Mouse (Mus musculus) adrenal gland, postnatal 25 days (tissue): ENCODE measurements around the gene Gm21985. TPM values are rescaled to one million over a fixed set of nuclear protein-coding genes. Genes with fewer than 3 reads are reported as not detected.
"Not testable (repeated sequence)": the region's sequence is repeated elsewhere in the genome, so short reads cannot be mapped to it uniquely, and the experiment has no call there.

Experiments
- DNase-seq: peaks from one replicate; pipeline ENCODE4 v3.0.0; 2021; ENCODE audit warnings: mixed read lengths
- total RNA-seq: library from RNA; stranded (reverse); gene quantifications from 2 replicates; pipeline ENCODE4 v1.2.3, GENCODE M21; 2021

Gm21985 gene
- total RNA-seq, 1 experiment from 2014 or later, result not detected

DNA sequence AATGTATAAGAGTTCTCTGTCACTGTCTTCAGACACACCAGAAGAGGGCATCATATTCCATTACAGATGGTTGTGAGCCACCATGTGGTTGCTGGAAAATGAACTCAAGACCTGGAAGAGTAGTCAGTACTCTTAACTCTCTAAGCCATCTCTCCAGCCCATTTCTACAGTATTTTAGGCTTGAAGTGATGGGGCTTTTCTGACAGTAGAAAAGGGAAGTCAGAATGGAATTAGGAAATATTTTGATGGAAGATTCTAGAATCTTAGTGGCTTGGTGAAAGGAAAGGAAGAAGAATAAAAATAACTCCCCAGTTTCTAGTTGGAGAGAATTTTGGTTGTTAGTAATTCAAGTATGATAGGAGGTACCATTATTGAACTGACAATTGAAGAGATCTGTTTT is 127.8 kb downstream of the Gm21985 start:
- DNase-seq, result no peak

DNA sequence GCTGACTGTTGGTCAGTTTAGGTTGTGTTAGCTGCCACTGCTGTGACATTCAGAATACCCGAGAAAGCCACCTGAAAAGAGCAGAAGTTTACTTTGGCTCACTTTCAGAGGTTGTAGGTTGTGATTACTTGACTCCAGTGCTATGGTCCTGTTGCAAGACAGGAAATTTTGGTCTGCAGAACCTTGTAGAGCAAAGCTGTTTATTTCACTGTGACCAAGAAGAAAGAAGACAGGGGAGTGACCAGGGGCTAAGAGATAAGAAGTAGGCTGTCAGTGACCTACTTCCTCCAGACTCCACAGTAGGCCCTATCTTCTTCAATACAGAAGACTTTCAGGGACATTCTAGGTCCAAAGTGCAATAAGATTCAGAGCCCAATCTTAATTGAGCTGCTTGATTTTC is 130.5 kb downstream of the Gm21985 start:
- no peak for DNase-seq

DNA sequence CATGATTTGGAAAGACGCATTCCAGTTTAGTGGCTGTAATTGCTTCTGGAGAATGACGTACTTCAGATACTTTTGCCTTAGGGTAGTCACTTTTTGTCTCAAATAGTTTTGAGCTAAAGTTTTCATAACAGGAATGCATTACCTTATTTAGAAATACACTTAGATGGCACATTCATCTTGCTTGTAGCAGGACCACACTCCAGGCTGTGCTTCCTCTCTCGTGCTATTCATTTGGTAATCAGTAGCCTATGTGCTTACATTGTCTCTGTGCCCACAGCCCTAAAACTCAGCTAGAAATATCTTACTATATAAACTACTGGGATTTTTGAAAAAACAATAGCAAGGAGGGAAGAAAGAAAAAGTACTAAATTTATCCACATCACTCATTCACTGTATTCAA is 140.9 kb downstream of the Gm21985 start:
- DNase-seq, result no peak

DNA sequence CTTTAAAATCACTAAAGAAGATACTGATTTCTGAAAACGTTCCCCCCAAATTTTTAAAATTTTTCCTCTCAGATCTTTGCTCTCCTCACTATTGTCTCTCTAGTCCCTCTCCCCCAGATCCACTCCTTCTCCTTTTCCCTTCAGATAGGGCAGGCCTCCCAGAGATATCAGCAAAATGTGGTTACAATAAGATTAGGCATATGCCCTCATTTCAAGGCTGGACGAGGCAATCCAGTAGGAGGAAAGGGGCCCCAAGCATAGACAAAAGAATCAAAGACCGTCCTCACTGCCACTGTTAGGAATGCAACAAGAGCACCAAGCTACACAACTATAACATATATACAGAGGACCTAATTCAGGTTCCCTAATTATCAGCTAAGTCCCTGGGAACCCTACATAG is 159.2 kb downstream of the Gm21985 start:
- no peak for DNase-seq

DNA sequence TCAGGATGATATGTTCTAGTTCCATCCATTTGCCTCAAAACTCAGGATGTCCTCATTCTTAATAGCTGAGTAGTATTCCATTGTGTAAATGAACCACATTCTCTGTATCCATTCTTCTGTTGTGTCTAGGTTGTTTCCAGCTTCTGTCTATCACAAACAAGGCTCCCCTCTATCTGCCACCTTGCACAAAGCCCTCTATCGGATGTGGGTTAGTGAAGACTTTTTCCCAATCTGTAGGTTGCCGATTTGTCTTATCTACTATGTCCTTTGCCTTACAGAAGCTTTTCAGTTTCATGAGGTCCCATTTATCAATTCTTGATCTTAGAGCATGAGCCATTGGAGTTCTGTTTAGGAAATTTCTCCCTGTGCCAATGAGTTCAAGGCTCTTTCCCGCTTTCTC is 162.4 kb downstream of the Gm21985 start:
- not testable (repeated sequence) for DNase-seq

DNA sequence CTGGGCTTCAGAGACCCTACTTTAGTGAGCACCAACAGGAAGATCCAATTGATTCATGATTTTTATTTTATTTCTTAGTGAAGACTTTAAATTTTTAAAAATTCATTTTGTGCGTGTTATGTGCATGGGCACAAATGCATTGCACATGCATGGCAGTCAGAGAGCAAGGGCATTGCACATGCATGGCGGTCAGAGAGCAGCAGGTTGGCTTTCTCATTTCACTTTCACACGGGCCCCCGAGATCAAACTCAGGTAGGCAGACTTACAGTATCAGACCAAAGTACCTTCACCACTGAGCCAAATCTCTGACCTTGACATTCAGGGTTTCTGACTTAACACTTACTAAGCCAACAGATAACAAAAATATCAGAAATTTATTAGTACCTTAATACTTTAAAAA is 163.6 kb downstream of the Gm21985 start:
- no peak for DNase-seq

DNA sequence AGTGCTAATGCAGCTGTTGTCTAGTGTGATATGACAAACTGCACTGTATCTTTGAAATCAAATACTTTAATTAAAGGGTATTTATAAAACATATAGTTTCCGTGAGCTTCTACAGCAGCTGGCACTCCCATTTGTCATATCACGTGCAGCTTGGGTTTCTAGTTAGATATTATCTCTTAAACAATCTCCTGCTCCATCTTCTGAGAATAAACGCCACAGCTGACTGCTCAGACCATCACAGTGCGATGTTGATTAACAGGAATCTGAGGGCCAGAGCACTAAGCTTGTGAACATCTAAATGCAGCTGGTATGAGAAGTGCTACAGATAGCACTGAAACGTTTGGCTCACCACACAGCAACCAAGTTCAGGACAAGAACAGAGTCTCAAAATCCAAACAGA is 164.3 kb downstream of the Gm21985 start:
- no peak for DNase-seq

DNA sequence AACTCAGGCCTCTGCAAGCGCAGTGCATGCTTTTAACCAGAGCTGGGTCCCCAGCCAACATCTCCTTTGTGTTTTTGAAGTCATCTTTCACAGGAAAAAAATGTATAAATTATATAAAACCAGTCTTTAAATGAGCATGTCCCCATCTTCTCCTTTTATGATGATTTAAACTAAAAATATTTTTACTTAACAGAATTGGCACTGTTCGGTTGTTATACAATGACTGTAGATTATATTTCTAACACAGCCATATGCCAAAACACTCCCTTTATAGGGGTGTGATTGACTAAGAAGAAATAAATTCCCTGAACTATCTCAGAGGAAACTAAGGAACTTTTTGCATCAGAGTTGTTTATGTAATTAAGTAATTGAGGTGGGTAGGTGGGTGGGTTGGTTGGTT is 166.4 kb downstream of the Gm21985 start:
- no peak for DNase-seq

DNA sequence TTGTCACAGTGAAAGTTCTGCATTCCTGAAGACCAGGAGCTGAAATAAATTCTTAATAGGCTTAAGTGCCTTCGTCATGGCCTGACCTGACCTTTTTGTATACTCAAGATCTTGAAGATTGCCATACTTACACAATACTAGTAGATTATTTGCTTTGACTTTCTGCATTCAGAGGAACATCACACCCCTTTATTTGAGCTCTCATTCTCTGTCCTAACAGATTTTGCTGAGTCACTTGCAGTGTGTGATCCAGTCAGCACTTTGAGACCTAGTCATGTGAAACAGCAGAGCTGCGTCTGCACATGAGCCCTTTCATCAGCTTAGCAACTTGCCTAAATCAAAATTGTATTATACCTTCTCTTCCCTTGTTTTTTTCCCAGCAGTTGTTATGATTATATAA is 167.2 kb downstream of the Gm21985 start:
- DNase-seq, result no peak

DNA sequence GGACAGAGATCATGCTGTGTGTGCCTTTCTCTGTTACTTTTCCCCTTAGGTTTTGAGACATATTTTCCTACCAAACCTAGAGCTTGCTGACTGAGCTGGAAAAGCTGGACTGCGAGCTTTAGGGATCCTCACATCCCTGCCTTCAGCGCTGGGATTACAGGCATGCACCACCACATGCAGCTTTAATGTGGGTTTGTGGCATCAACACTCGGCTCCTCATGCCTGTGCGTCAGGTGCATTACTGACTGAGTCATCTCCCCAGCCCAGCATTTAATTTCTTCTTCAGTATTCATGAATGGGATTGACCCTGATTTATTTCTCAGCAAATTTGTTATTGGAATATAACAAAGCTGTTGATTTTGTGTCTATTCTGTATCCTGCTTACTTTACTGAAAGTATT is 170.2 kb downstream of the Gm21985 start:
- no peak for DNase-seq

DNA sequence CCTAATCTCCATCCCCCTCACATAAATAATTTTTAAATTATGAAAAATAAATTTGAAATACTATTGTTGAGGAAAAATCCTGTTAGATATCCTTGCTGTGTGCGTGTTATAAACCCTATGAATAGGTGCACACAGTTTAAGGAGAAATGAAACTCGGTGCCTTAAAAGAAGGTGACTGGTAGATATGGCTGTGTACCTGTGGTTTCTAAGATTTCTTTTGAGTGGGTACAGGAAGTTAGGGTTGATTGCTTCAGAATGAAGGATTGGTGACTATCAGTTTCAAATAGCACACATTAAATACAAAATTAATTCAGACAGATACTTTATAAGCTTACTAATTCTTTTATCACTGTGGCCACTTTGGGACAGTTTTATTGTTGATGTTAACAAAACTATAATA is 171.5 kb downstream of the Gm21985 start:
- no peak for DNase-seq

DNA sequence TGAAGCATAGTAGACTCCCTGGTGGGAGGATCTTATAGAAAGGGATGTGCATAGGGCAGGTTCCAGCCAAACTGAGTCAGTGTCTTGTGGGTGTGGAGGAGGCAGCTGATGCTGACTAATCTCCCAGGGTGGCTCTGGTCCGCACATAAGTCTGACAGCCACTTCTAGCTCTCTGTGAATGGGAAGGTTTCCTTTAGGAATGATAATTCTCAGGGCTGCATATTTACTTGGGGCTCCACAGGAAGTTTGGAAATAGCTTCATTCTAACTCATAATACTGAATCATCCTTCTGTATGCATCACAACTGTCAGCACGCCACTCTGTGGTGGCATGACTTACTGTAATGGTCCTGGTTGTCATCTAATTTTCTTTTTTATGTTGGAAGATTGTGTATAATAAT is 177.4 kb downstream of the Gm21985 start:
- no peak for DNase-seq

DNA sequence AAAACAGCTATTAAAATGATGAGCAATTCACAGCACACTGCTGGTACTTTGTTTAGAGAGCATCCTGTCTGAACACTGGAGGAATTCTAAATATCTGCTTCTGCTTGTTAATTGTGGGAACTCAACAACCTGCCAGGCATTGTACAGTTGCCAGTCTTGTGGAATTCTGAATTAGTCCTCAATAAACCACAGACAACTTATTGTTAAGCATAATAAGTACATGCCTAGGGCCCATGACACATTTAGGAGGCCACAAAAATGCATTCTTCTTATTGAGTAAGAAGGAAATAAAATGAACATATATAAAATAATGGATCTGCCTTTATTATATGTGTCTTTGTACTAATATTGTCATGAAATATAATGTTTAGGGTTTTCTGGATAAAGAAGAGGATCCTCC is 179.4 kb downstream of the Gm21985 start:
- no peak for DNase-seq

DNA sequence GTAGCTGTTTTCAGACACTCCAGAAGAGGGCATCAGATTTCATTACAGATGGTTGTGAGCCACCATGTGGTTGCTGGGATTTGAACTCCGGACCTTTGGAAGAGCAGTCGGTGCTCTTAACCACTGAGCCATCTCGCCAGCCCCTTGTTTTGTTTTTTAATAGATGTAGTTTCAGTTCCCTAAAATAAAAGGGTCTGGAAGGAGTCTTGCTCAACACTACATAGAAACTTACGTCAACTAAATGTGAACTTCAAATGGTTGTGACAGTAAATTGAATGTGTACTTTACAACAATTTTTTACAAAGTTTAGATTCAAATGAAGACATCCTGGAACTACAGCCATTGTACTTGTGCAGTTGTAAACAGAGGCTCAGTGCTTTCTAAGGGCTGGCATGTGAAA is 181.9 kb downstream of the Gm21985 start:
- not testable (repeated sequence) for DNase-seq

DNA sequence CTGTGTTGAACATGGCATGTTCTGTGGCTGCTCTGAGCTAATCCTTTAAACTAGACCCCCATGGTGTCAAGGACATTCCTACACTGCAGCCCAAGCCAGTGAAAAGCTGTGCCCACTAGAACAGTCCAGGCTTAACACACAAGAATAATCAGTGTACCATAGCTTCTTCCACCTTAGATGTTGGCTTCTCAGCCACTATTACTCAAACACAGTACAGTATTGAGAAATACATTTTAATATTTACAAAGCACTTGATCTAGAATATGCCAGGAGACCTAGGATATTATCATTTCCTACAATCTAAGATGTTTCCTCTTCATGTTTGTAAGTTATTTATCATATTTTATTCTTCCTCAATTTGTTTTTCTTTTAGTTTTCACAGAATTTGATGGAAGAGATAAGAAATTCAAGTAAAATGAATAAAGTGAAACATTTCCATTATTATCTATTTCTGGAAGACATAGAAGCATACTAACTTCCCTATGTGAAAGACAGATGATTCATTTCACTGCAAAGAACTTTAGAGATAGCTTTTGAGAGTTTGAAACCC is 182.5 kb downstream of the Gm21985 start:
- no peak for DNase-seq

DNA sequence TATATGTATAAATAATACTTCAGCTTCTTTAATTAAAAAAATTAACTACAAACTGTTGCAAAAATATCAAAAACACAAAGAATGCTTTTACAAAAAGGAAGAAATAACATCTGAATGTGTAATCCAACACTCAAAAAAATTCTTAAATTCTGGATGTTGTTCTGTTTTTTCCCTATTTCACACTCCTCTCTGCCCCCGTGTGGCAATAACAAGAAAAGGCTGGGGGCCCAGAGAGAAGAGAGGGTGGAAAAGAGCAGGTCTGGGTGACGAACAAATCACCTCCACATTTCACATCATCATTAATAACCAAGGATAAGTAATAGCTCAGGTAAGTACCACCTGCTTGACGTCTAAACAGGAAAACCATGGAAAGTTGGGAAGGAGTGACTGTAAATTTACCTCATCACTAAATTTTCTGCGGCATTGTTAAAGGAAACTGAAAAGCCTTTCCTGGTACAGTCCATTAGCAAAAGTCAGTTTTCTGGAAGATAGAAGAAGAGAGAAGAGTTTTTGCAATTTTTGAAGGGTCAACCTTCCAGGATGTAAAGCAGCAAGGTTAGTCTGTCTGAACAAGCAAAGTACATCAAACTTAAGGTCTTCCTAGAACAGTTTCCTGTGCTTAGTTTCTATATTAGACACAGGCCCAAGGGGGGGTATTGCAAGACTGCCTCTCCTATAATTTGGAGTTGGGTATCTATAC is 183.6 kb downstream of the Gm21985 start:
- DNase-seq, result peak; percentile 2

DNA sequence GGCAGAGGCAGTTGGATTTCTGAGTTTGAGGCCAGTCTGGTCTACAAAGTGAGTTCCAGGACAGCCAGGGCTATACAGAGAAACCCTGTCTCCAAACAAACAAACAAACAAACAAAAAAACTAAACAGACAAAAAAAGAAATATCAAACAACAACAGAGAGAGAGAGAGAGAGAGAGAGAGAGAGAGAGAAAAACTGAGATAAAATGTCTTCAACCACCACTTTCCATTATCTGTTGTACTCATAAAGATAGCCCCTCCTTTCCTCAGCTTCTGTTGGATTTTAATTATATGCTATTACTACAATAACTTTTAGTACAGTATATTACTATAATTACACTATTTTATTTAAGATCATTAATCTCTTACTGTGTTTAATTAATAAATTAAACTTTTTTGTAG is 186.4 kb downstream of the Gm21985 start:
- DNase-seq, result not testable (repeated sequence)

DNA sequence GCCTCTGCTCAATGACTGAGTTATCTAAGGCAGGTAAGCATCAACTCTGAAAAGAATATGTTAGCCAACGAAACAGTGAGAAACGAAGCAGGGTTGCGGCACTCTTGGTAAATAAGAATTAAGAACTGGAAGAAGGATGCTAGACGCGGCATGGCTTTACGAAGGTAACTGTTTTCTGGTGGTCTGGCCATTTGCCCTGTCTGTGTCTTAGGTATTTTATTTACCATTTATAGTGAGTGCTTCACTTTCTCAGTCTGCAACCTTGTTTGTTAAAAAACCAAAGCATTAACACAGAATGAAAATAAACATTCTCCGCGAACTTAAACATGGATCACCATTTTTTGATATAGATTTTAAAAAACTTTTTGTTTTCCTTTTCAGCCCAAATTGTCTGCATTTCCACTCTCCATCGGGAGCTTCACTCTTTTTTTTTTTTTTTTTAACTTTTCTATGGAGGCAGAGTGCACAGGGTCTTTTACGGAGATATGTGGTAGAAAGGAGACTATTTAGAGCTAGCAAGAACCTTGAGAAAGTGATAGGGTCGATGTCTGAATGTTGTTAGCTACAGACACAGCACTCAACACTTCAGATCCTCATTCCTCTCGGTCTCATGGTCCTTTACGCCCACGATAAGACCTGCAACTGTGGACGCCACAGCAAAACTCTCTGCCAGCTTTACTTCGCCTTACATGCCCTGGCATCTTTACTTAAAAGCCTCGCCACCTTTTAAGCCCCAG is 188.2 kb downstream of the Gm21985 start:
- DNase-seq, result no peak

DNA sequence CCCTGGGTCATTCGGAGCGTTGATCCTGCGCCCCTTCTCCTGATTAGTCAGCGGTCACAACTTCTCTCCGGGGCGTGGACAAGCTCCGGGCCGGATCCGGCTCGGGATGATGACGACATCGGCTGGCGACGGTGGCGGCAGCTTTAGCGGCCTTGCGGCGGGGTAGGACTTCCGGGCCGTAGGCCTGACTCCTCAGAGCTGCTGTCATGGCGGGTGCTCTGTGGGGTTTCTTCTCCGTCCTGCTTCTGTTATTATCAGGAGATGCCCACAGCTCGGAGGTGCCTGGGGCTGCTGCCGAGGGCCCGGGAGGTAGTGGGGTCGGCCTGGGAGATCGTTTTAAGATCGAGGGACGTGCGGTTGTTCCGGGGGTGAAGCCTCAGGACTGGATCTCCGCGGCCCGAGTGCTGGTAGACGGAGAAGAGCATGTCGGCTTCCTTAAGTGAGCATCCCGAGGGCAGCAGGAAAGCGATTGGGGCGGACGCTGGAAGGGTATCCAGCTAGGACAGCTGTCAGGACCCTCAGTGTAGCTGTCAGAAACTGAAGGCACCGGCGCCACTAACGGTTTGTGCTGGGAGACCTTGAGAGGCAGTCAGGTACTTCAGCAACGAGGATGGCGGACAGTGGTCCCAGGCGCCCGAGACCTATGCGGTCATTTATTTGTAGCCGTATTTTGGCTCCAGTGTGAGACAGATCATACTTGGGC is 188.9 kb downstream of the Gm21985 start, which contains the start of gene Emc7:
Emc7 (plus strand) TSS at position 136 of the 703 bp plus-strand sequence.
- peak; percentile 100 for DNase-seq
